8 mouse cellular contexts compared by ENCODE assay signal in the genomic region with DNA sequence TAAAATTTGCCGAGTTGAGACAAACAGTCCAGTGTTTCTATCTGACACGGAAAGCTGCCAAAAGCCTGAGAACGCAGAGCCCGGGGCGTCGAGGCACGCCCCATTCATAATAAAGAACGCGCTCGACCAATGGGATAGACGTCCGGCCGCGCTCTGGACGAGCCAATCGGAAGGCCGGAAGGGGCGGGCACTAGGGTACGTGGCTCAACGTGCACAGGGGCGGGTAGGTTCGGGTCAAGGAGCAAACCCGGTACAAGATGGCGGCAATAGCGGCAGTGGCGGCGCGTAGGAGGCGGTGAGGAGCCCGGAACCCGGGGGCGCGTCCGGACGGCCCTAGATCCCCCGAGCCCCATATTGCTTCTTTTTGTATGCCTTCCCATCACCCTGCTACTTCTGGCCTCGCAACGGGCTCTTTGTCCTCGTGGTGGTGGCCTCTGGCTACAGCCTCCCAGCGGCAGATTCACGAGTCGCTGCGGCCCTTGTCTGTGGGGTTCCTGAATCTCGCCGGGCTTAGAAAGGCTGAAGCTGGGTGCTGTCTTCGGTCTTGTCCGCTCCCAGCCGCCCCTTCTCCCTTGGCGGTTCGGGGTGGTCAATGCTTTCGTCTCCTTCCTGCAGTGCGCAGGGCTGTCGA. TPM values are rescaled to one million over a fixed set of nuclear protein-coding genes. Genes with fewer than 3 reads are reported as not detected.
DNase-seq lines count a peak whose midpoint lies in the region; ATAC-seq and TF ChIP-seq lines count a peak whose summit lies in the region.

TSS of gene Ganab (plus strand) at position 207 of the 631 bp plus-strand sequence.

- H3K36me3 ChIP-seq in heart, embryonic 11.5 days (ENCODE audit: control insufficient read depth, insufficient read depth, low read length) = peaks cover 14% of the 10 kb centered on the region
- H3K36me3 ChIP-seq in kidney, embryonic 16.5 days (ENCODE audit: insufficient read depth, low read length) = peaks cover 19% of the 10 kb centered on the region
- H3K36me3 ChIP-seq in liver, adult 2 months (ENCODE audit: control insufficient read depth, insufficient read depth, low read length) = peaks cover 10% of the 10 kb centered on the region; the same call in 1 of the 2 replicates
- peaks cover 11% of the 10 kb centered on the region for H3K36me3 ChIP-seq in myocyte (ENCODE audit: control insufficient read depth, insufficient read depth)
- peaks cover 5% of the 10 kb centered on the region; the same call in 1 of the 2 replicates for H3K36me3 ChIP-seq in splenic B cell, adult 2 months (ENCODE audit: control insufficient read depth, insufficient read depth, low read length, poor library complexity, severe bottlenecking)

- peak; percentile 96 for DNase-seq in B cell, adult 2 months
- peak; percentile 98 for DNase-seq in brain, adult 2 months (ENCODE audit: low read depth, low spot score)
- peak; percentile 83 for DNase-seq in liver, adult 2 months (ENCODE audit: extremely low read depth, low read depth, low spot score)
- peak; percentile 96 for DNase-seq in splenic B cell, adult 2 months (ENCODE audit: low read depth, low spot score)

- peak within 1 kb of the TSS; percentile 82 for H3K4me2 ChIP-seq in heart, embryonic 11.5 days
- peak within 1 kb of the TSS; percentile 59 for H3K4me2 ChIP-seq in kidney, embryonic 16.5 days (replicated peaks; ENCODE audit: low read depth, low read length)
- peak within 1 kb of the TSS; percentile 100 for H3K4me2 ChIP-seq in myocyte (ENCODE audit: low read depth)

- H3ac ChIP-seq in myocyte (ENCODE audit: control insufficient read depth, insufficient read length) = peak within 1 kb of the TSS; percentile 10

- H3K27ac ChIP-seq in heart, embryonic 11.5 days (ENCODE audit: low read depth, low read length) = peak within 1 kb of the TSS; percentile 91
- H3K27ac ChIP-seq in kidney, embryonic 16.5 days (ENCODE audit: low read length) = peak within 1 kb of the TSS; percentile 88
- H3K27ac ChIP-seq in liver, adult 2 months (replicated peaks; ENCODE audit: insufficient read depth, low read depth, low read length) = peak within 1 kb of the TSS; percentile 86

- H3K79me2 ChIP-seq in liver, adult 2 months (ENCODE audit: control insufficient read depth, insufficient read depth, low read length) = peaks cover 16% of the 10 kb centered on the region; the same call in 1 of the 2 replicates
- peaks cover 70% of the 10 kb centered on the region for H3K79me2 ChIP-seq in myocyte (ENCODE audit: control insufficient read depth, insufficient read depth)

- H3K4me3 ChIP-seq in heart, embryonic 11.5 days (ENCODE audit: low read depth, low read length) = peak within 1 kb of the TSS; percentile 98
- H3K4me3 ChIP-seq in kidney, embryonic 16.5 days (ENCODE audit: low read length) = peak within 1 kb of the TSS; percentile 66
- H3K4me3 ChIP-seq in liver, adult 2 months (ENCODE audit: insufficient read depth, low read depth, low read length) = peak within 1 kb of the TSS; percentile 71
- H3K4me3 ChIP-seq in myocyte = peak within 1 kb of the TSS; percentile 86

- ATAC-seq in erythroblast, adult 5-6 weeks (replicated peaks; ENCODE audit: low FRiP score, poor library complexity, severe bottlenecking) = peak; percentile 95
- peak; percentile 98 for ATAC-seq in heart, embryonic 11.5 days (replicated peaks; ENCODE audit: insufficient number of reproducible peaks, low FRiP score, low TSS enrichment)
- ATAC-seq in kidney, embryonic 16.5 days (ENCODE audit: low FRiP score, low TSS enrichment) = peak; percentile 98

- under 1% methylated on average over 52 of the region's 53 CpGs for WGBS in heart, embryonic 11.5 days (ENCODE audit: insufficient replicate concordance)
- WGBS in kidney, embryonic 16.5 days = under 1% methylated on average over 53 of the region's 53 CpGs
- WGBS in liver, adult 2 months = under 1% methylated on average over 53 of the region's 53 CpGs

- peaks cover 14% of the 10 kb centered on the region for H3K4me1 ChIP-seq in heart, embryonic 11.5 days (ENCODE audit: control insufficient read depth, insufficient read depth, low read length)
- peaks cover 26% of the 10 kb centered on the region for H3K4me1 ChIP-seq in kidney, embryonic 16.5 days (ENCODE audit: insufficient read depth, low read length)
- peaks cover 12% of the 10 kb centered on the region for H3K4me1 ChIP-seq in liver, adult 2 months (ENCODE audit: control insufficient read depth, insufficient read depth, low read length)

- H3K9ac ChIP-seq in heart, embryonic 11.5 days (ENCODE audit: low read depth, low read length) = peak within 1 kb of the TSS; percentile 97
- peak within 1 kb of the TSS; percentile 84 for H3K9ac ChIP-seq in kidney, embryonic 16.5 days (replicated peaks; ENCODE audit: low read length)
- H3K9ac ChIP-seq in liver, adult 2 months (ENCODE audit: low read depth, low read length) = peak within 1 kb of the TSS; percentile 81

- TF ChIP-seq POLR2A in liver, adult 2 months (IDR thresholded peaks at IDR 0.05; ENCODE audit: extremely low read depth, insufficient read depth, low read length) = peak; percentile 87
- TF ChIP-seq POLR2A in myocyte (IDR thresholded peaks at IDR 0.05; ENCODE audit: insufficient read length, low read depth) = peak; percentile 93

- no peaks in the 10 kb centered on the region for H3K9me3 ChIP-seq in heart, embryonic 11.5 days (replicated peaks; ENCODE audit: control insufficient read depth, low read length)
- no peaks in the 10 kb centered on the region for H3K9me3 ChIP-seq in kidney, embryonic 16.5 days (ENCODE audit: low read length)

- TF ChIP-seq CTCF in liver, adult 2 months (IDR thresholded peaks at IDR 0.05; ENCODE audit: low read depth, low read length) = peak; percentile 24; the same call in 1 of the 2 replicates

- H3K27me3 ChIP-seq in heart, embryonic 11.5 days (ENCODE audit: control insufficient read depth, insufficient read depth, low read length) = no peaks in the 10 kb centered on the region
- no peaks in the 10 kb centered on the region for H3K27me3 ChIP-seq in kidney, embryonic 16.5 days (ENCODE audit: insufficient read depth, low read length)
- no peaks in the 10 kb centered on the region for H3K27me3 ChIP-seq in liver, adult 2 months (ENCODE audit: control insufficient read depth, insufficient read depth, low read length)
- H3K27me3 ChIP-seq in myocyte (ENCODE audit: control insufficient read depth, insufficient read depth, insufficient read length) = no peaks in the 10 kb centered on the region
- H3K27me3 ChIP-seq in splenic B cell, adult 2 months (ENCODE audit: control insufficient read depth, insufficient read depth, low read length, poor library complexity, severe bottlenecking) = no peaks in the 10 kb centered on the region

TF ChIP-seq in myocyte, 11 proteins besides CTCF, POLR2A, EP300 and RAD21:
- peak; percentile 53 for TF ChIP-seq REST (IDR thresholded peaks at IDR 0.05; ENCODE audit: insufficient read depth, insufficient read length)
- no peak for TF ChIP-seq CEBPB (IDR thresholded peaks at IDR 0.05; ENCODE audit: insufficient read depth, poor library complexity, severe bottlenecking)
- TF ChIP-seq MYOD1 (IDR thresholded peaks at IDR 0.05; ENCODE audit: control insufficient read depth in 1 of 3, insufficient read length in 2 of 3, low read depth in 2 of 3) = no peak
- no peak for TF ChIP-seq TCF3 (IDR thresholded peaks at IDR 0.05; ENCODE audit: insufficient read length, low read depth)
- TF ChIP-seq POLR2AphosphoS2 (IDR thresholded peaks at IDR 0.05; ENCODE audit: insufficient read length, low read depth) = peak; percentile 100
- no peak for TF ChIP-seq MYOG (IDR thresholded peaks at IDR 0.05; ENCODE audit: control insufficient read depth in 1 of 3, insufficient read depth in 1 of 3, insufficient read length in 2 of 3, low read depth in 2 of 3)
- TF ChIP-seq USF1 (IDR thresholded peaks at IDR 0.05; ENCODE audit: low read depth) = no peak
- TF ChIP-seq TCF12 (IDR thresholded peaks at IDR 0.05; ENCODE audit: insufficient read depth, poor library complexity, severe bottlenecking) = no peak

RNA-seq across cellular contexts. Expression of gene Ganab, which starts in this region (rescaled TPM):
- total RNA-seq in erythroblast, adult 5-6 weeks (2015; ENCODE audit: low replicate concordance) = 12.7 and 20.9 TPM in 2 replicates
- 19.5 and 20.4 TPM in 2 replicates for total RNA-seq in erythroblast, adult 5-6 weeks (2017; ENCODE audit: low replicate concordance)
- polyA plus RNA-seq in heart, embryonic 11.5 days (2014; fragmentation: Nextera tagmentation; extraction: Ambion mirVana) = 66.6 and 81.4 TPM in 2 replicates
- 146 and 151 TPM in 2 replicates for polyA plus RNA-seq in kidney, embryonic 16.5 days (2015; fragmentation: Nextera tagmentation; extraction: Ambion mirVana)
- 111 and 132 TPM in 2 replicates for total RNA-seq in liver, adult 2 months (2014; rRNA removed)
- 127 and 140 TPM in 2 replicates for polyA plus RNA-seq in liver, adult 2 months (2012; rRNA removed)
- 109 TPM for polyA plus RNA-seq in myocyte (2012; fragmentation: generic; extraction: Trizol)

Comparison
In these comparisons a context has a peak if more than half of its experiments do, and no peak if none do; other contexts are left out.
1. Peak in every context shown above with its lines: DNase-seq, ATAC-seq, H3K4me3 ChIP-seq and H3K27ac ChIP-seq.